Mouse (Mus musculus) left cerebral cortex, postnatal 14 days (tissue): ENCODE data around the gene Vps8. TPM values are rescaled to one million over a fixed set of nuclear protein-coding genes. Genes with fewer than 3 reads are reported as not detected.
A peak's percentile ranks its signal among the peaks of the same experiment; 100 is the strongest.

ENCODE experiments used
- DNase-seq, 2 experiments: peaks; one replicate each; pipeline ENCODE4 v3.0.0; 2021 to 2022; ENCODE audit warnings: low spot score in 2 of 2, mixed read lengths in 1 of 2
- intact Hi-C: fragments of 180-260 bp; cut with DNase I; formaldehyde crosslinking; loops from one replicate; pipeline ENCODE4 v1.15.1; 2025
- long read RNA-seq, 2 experiments: library from polyadenylated mRNA; stranded (forward); transcript quantifications; one replicate each; pipeline ENCODE4 v2.0.0; 2021
- total RNA-seq, 2 experiments: library from RNA; stranded (reverse); gene quantifications; 2 replicates each; pipeline ENCODE4 v1.2.3; 2021

Vps8 gene
- 10 to 100 TPM; 52.3 to 53.1 TPM for total RNA-seq
- long read RNA-seq, experiment 1, full-length matches to known transcripts, result 43 of 68 reads
- long read RNA-seq, experiment 1, partial matches to known transcripts, result 10 of 68 reads
- long read RNA-seq, experiment 1, other reads (novel, unspliced or antisense), result 15 of 68 reads
- long read RNA-seq, experiment 2, full-length matches to known transcripts, result 28 of 42 reads
- long read RNA-seq, experiment 2, partial matches to known transcripts, result 9 of 42 reads
- long read RNA-seq, experiment 2, other reads (novel, unspliced or antisense), result 5 of 42 reads

- intact Hi-C loops, result no loop called here
- peak; percentile 85 to 92 for DNase-seq
These were observed at the start of gene Vps8 for GRCm38 (mm10) chr16:21422645-21423545. Vps8 (plus strand) TSS chr16:21423118.

- intact Hi-C loops, result no loop called here
- DNase-seq, result peak; percentile 40 to 52
These were observed 49.5 kb upstream of the Vps8 start for GRCm38 (mm10) chr16:21373316-21373960.

- intact Hi-C loops, result no loop called here
- peak in 1 of 2 experiments; percentile 48 for DNase-seq
These were observed 48.9 kb upstream of the Vps8 start for GRCm38 (mm10) chr16:21374067-21374466.

GRCm38 (mm10) chr16:21375147-21375546, 47.8 kb upstream of the Vps8 start:
- intact Hi-C loops, result no loop called here
- DNase-seq, result no peak

- no peak for DNase-seq
- intact Hi-C loops, result no loop called here
These were observed 46.6 kb upstream of the Vps8 start for GRCm38 (mm10) chr16:21376316-21376715.

- intact Hi-C loops, result no loop called here
- no peak for DNase-seq
These were observed 45.8 kb upstream of the Vps8 start for GRCm38 (mm10) chr16:21376949-21377604.

GRCm38 (mm10) chr16:21377605-21377968, 45.3 kb upstream of the Vps8 start:
- intact Hi-C loops, result no loop called here
- peak in 1 of 2 experiments; percentile 25 for DNase-seq

- intact Hi-C loops, result no loop called here
- no peak for DNase-seq
These were observed 41.4 kb upstream of the Vps8 start for GRCm38 (mm10) chr16:21381469-21381868.

GRCm38 (mm10) chr16:21382152-21382911, 40.6 kb upstream of the Vps8 start:
- DNase-seq, result no peak
- intact Hi-C loops, result no loop called here

GRCm38 (mm10) chr16:21385926-21386881, 36.7 kb upstream of the Vps8 start:
- intact Hi-C loops, result no loop called here
- no peak for DNase-seq

- no peak for DNase-seq
- intact Hi-C loops, result no loop called here
These were observed 33.6 kb upstream of the Vps8 start for GRCm38 (mm10) chr16:21389316-21389715.

GRCm38 (mm10) chr16:21390744-21391143, 32.2 kb upstream of the Vps8 start:
- intact Hi-C loops, result loop anchor here (5.0 kb wide), 2 partner anchors 53 to 143 kb away; no protein-coding TSS in a partner anchor
- DNase-seq, result no peak

GRCm38 (mm10) chr16:21392099-21392498, 30.8 kb upstream of the Vps8 start:
- intact Hi-C loops, result loop anchor here (1.0 to 5.0 kb wide), 3 partner anchors 55 to 188 kb away; partner anchors contain the start of gene Ephb3
- peak; percentile 45 to 54 for DNase-seq

- intact Hi-C loops, result loop anchor here (1.0 to 5.0 kb wide), 3 partner anchors 55 to 188 kb away; partner anchors contain the start of gene Ephb3
- DNase-seq, result peak; percentile 94 to 95
These were observed 30.3 kb upstream of the Vps8 start for GRCm38 (mm10) chr16:21392517-21393112.

- DNase-seq, result no peak
- intact Hi-C loops, result no loop called here
These were observed 27.4 kb upstream of the Vps8 start for GRCm38 (mm10) chr16:21395546-21395945.

GRCm38 (mm10) chr16:21397681-21398080, 25.2 kb upstream of the Vps8 start:
- DNase-seq, result no peak
- intact Hi-C loops, result no loop called here

- intact Hi-C loops, result no loop called here
- no peak for DNase-seq
These were observed 24.4 kb upstream of the Vps8 start for GRCm38 (mm10) chr16:21398345-21399051.
